Mouse (Mus musculus): Measurements from ENCODE around the gene Creb1. TPM values are rescaled to one million over a fixed set of nuclear protein-coding genes. Genes with fewer than 3 reads are reported as not detected.
A peak's percentile ranks its signal among the peaks of the same experiment; 100 is the strongest.

Creb1 gene
- polyA plus RNA-seq, 1 experiment, result 16.2 TPM

DNA sequence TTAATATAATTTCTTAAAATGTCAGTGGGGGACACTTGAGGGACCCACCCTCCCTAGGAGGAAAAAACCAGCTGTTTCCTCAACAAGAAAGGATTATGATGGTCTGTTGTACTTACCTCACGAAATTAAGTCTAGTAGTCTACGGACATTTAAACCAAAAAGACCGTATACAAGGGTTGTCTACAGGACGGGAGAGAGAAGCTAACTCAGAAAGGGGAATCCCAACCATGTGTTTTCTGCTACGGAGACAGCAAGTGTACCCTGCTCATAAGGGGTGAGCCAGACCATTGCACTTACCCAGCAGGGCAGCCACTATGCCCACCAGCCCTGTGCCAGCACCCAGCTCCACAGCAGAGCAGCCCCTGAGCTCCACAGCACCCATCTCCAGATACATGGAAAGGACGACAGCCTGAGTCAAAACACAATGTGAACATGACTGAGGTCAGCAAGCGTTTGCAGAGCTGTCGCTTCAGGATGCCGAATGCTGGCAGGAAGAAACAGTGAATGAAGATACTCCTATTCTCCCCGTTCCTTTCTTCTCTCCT lies 82.4 kb downstream of the Creb1 start:
- Histone ChIP-seq H3K27me3 (ENCODE audit: control insufficient read depth, insufficient read depth, low read length) (no peaks in the 10 kb centered on the region), H3K4me1 (ENCODE audit: control insufficient read depth, insufficient read depth, low read length) (no peaks in the 10 kb centered on the region; the same call in 1 of the 2 replicates), H3K4me3 (replicated peaks; ENCODE audit: insufficient read depth, low read depth, low read length) (no peak overlapping the region), H3K27ac (ENCODE audit: insufficient read depth, low read length) (no peak overlapping the region)
- DNase-seq, result no peak
- TF ChIP-seq POLR2A (IDR thresholded peaks at IDR 0.05; ENCODE audit: borderline replicate concordance, insufficient read depth, low read length) (no peak), CTCF (IDR thresholded peaks at IDR 0.05; ENCODE audit: borderline replicate concordance, insufficient read depth, low read depth, low read length) (no peak)
- 85% methylated on average over 10 of the region's 10 CpGs for WGBS

DNA sequence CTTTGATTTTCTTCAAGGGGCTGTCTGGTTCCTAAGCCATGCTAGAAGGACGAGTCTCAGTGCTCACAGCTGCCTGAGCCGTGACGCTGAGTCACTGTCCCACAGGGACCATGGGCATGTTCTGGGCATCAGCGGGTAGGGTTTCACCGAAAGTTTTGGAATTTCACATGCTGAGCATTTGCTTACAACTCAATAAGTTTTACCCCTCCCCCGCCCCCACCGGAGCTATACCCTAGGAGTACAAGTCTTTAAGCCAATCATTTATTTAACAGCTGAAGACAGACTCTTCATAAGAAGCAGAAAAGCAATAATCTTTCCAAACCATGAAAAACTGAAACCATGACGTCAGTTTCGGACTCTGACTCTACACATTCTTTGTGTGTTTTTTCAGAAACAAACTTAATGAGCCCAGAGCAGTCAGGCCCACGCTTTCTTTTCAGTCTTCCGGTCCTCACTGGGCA lies 83.1 kb downstream of the Creb1 start:
- no peaks in the 10 kb centered on the region for H3K27me3 ChIP-seq (ENCODE audit: control insufficient read depth, insufficient read depth, low read length)
- H3K27ac ChIP-seq (ENCODE audit: insufficient read depth, low read length), result no peak overlapping the region
- H3K4me1 ChIP-seq (ENCODE audit: control insufficient read depth, insufficient read depth, low read length), result no peaks in the 10 kb centered on the region; the same call in 1 of the 2 replicates
- no peak overlapping the region for H3K4me3 ChIP-seq (replicated peaks; ENCODE audit: insufficient read depth, low read depth, low read length)
- no peak for DNase-seq
- TF ChIP-seq POLR2A (IDR thresholded peaks at IDR 0.05; ENCODE audit: borderline replicate concordance, insufficient read depth, low read length), result no peak
- TF ChIP-seq CTCF (IDR thresholded peaks at IDR 0.05; ENCODE audit: borderline replicate concordance, insufficient read depth, low read depth, low read length), result no peak
- WGBS, result 70% methylated on average over 11 of the region's 11 CpGs

DNA sequence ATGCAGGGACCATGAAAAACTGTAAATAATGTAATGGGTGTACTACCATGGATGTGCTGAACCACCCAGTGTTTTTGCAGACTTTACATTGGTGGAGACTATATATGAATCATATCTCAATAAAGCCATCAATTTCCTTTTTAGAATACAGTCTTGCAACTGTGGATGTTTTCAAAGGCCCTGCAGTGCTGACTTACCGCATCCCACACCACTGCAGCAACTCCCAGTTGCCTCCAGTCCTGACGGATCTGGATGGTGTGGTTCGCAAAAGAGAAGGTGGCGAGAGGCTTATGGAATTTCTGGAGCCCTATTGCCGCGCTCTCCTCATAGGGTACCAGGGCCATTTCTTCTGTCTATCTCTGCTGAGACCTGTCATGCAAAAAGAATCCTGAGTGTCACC lies 83.6 kb downstream of the Creb1 start:
- peak in 1 of 2 experiments; percentile 8 for DNase-seq
- 31% methylated on average over 6 of the region's 6 CpGs for WGBS
- H3K27ac ChIP-seq (ENCODE audit: insufficient read depth, low read length), result no peak overlapping the region
- peak overlapping the region; percentile 90 for H3K4me3 ChIP-seq (replicated peaks; ENCODE audit: insufficient read depth, low read depth, low read length)
- TF ChIP-seq CTCF (IDR thresholded peaks at IDR 0.05; ENCODE audit: borderline replicate concordance, insufficient read depth, low read depth, low read length), result no peak
- TF ChIP-seq POLR2A (IDR thresholded peaks at IDR 0.05; ENCODE audit: borderline replicate concordance, insufficient read depth, low read length), result no peak
- no peaks in the 10 kb centered on the region for H3K27me3 ChIP-seq (ENCODE audit: control insufficient read depth, insufficient read depth, low read length)
- no peaks in the 10 kb centered on the region; the same call in 1 of the 2 replicates for H3K4me1 ChIP-seq (ENCODE audit: control insufficient read depth, insufficient read depth, low read length)

DNA sequence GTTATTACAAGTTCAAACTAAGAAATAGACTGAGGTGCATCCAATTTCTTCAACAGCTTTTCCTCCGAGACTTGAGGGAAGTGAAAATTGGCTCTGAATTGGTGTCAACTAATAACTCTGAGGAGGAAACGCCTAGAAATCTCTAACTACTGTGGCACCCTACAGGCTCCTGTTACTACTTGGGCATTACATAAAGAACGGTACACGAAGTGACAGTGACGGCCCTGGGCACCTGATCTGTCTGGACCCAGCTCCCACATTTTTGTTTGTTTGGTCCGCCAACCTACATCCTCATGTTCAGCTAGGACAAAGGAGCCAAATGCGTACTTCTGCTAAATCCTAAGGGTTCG lies 84.1 kb downstream of the Creb1 start:
- Histone ChIP-seq H3K27me3 (ENCODE audit: control insufficient read depth, insufficient read depth, low read length) (no peaks in the 10 kb centered on the region), H3K4me1 (ENCODE audit: control insufficient read depth, insufficient read depth, low read length) (no peaks in the 10 kb centered on the region; the same call in 1 of the 2 replicates), H3K4me3 (replicated peaks; ENCODE audit: insufficient read depth, low read depth, low read length) (peak overlapping the region; percentile 90), H3K27ac (ENCODE audit: insufficient read depth, low read length) (peak overlapping the region; percentile 75)
- WGBS, result 1% methylated on average over 8 of the region's 8 CpGs
- TF ChIP-seq CTCF (IDR thresholded peaks at IDR 0.05; ENCODE audit: borderline replicate concordance, insufficient read depth, low read depth, low read length), result no peak
- no peak for TF ChIP-seq POLR2A (IDR thresholded peaks at IDR 0.05; ENCODE audit: borderline replicate concordance, insufficient read depth, low read length)
- DNase-seq, result no peak

DNA sequence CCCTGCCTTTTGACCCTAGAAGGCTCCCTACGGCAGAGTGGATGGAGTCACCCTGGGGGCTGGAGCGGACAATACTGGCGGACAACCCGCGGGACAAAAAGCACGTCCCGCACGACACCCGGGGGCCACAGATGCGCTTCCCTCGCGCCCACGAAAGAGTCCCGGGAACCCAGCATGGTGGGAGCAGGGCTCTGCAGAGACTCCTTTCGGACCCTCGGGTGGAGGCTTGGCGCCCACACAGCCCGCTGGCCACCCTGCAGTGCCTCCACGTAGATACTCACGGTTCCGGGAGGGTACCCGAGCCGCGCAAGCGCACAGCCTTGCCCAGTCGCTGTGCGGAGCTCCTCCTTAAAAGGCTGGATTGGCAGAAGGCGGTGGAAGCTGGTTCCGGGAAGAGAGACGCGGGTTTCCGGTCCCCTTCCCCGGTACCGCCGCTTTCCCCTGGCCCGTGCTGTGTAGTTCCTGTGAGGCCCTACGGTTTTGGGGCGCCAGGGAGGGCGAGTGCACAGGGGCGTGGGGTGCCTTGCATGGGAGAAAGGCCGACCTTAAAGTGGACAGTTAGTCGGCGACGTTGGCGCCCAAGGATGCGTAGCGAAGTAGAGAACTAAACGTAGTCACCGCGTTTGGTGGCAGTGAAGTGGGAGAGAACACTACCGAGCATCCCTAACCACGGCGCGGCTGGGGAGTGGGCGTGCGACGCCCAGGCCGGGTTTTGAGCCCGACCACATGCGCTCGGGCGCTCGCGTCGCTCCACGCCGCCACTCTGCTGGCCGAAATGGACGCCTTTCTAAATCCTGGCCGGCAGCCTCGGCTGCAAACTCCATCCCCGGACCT lies 84.7 kb downstream of the Creb1 start, which contains the start of gene Mettl21a:
TSS of gene Mettl21a (minus strand) at position 362 of the 834 bp plus-strand sequence.
- H3K27ac ChIP-seq (ENCODE audit: insufficient read depth, low read length), result peak within 1 kb of the TSS; percentile 93
- under 1% methylated on average over 72 of the region's 72 CpGs for WGBS

DNA sequence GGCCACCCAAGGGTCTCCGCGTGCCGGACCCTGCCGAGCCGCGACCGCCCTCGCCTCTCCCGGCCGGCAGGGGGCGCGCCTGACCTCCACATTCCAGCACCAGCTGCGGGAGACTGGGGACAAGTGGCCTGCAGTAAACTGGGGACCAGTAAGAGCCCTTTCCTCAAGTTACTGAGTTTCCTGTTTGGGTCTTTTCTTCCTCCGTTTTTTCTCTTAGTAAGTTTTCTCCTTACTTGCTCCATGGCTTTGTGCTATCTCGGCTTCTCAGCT lies 85.2 kb downstream of the Creb1 start:
- H3K27ac ChIP-seq (ENCODE audit: insufficient read depth, low read length), result peak overlapping the region; percentile 93
- no peaks in the 10 kb centered on the region; the same call in 1 of the 2 replicates for H3K4me1 ChIP-seq (ENCODE audit: control insufficient read depth, insufficient read depth, low read length)
- peak; percentile 83 to 87 for DNase-seq
- no peak for TF ChIP-seq POLR2A (IDR thresholded peaks at IDR 0.05; ENCODE audit: borderline replicate concordance, insufficient read depth, low read length)
- TF ChIP-seq CTCF (IDR thresholded peaks at IDR 0.05; ENCODE audit: borderline replicate concordance, insufficient read depth, low read depth, low read length), result peak; percentile 82
- no peaks in the 10 kb centered on the region for H3K27me3 ChIP-seq (ENCODE audit: control insufficient read depth, insufficient read depth, low read length)
- under 1% methylated on average over 15 of the region's 15 CpGs for WGBS
- peak overlapping the region; percentile 90 for H3K4me3 ChIP-seq (replicated peaks; ENCODE audit: insufficient read depth, low read depth, low read length)

More for the DNA sequence above, 84.7 kb downstream of the Creb1 start, which contains the start of gene Mettl21a:
- peak; percentile 94 to 95 for DNase-seq
- TF ChIP-seq CTCF (IDR thresholded peaks at IDR 0.05; ENCODE audit: borderline replicate concordance, insufficient read depth, low read depth, low read length), result no peak
- TF ChIP-seq POLR2A (IDR thresholded peaks at IDR 0.05; ENCODE audit: borderline replicate concordance, insufficient read depth, low read length), result peak; percentile 93
- H3K4me3 ChIP-seq (replicated peaks; ENCODE audit: insufficient read depth, low read depth, low read length), result peak within 1 kb of the TSS; percentile 90
- H3K4me1 ChIP-seq (ENCODE audit: control insufficient read depth, insufficient read depth, low read length), result no peaks in the 10 kb centered on the region; the same call in 1 of the 2 replicates
- no peaks in the 10 kb centered on the region for H3K27me3 ChIP-seq (ENCODE audit: control insufficient read depth, insufficient read depth, low read length)

DNA sequence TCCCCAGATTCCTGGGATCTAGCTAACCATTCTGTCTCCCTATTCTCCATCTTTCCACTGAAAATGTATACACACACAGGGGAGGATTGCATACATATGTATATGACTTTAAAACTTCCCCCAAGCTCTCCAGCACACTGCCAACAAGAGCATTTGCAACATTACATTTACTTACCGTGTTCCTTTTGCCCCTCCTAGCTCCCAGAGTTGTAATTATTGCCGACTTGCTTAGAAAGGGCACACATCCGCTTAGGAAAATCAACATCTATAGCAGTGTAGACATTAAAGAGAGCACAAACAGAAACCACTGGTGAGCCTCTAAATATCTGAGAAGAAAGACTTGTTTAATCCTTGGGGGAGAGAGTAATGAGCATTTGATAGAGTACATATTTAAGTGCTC lies 85.8 kb downstream of the Creb1 start:
- Histone ChIP-seq H3K4me1 (ENCODE audit: control insufficient read depth, insufficient read depth, low read length) (no peaks in the 10 kb centered on the region; the same call in none of the 2 replicates), H3K27me3 (ENCODE audit: control insufficient read depth, insufficient read depth, low read length) (no peaks in the 10 kb centered on the region), H3K27ac (ENCODE audit: insufficient read depth, low read length) (no peak overlapping the region), H3K4me3 (replicated peaks; ENCODE audit: insufficient read depth, low read depth, low read length) (peak overlapping the region; percentile 90)
- DNase-seq, result no peak
- WGBS, result 33% methylated on average over 3 of the region's 3 CpGs
- no peak for TF ChIP-seq POLR2A (IDR thresholded peaks at IDR 0.05; ENCODE audit: borderline replicate concordance, insufficient read depth, low read length)
- no peak for TF ChIP-seq CTCF (IDR thresholded peaks at IDR 0.05; ENCODE audit: borderline replicate concordance, insufficient read depth, low read depth, low read length)

Data from cerebellum, adult 2 months (tissue).